Comparison of ENCODE assay signal across 1 mouse cellular context in genomic region chr12:85202191-85202590, GRCm38 (mm10).
TF ChIP-seq lines count a peak whose summit lies in the region.

No protein-coding gene starts in this region.

TF ChIP-seq in myocyte, 11 proteins besides CTCF, POLR2A, EP300 and RAD21:
- TF ChIP-seq CEBPB (IDR thresholded peaks at IDR 0.05; ENCODE audit: insufficient read depth, poor library complexity, severe bottlenecking), result no peak
- TF ChIP-seq TCF12 (IDR thresholded peaks at IDR 0.05; ENCODE audit: insufficient read depth, poor library complexity, severe bottlenecking), result no peak
- TF ChIP-seq SRF (IDR thresholded peaks at IDR 0.05; ENCODE audit: control insufficient read depth, insufficient read length, low read depth), result no peak
- no peak for TF ChIP-seq MYOD1 (IDR thresholded peaks at IDR 0.05; ENCODE audit: control insufficient read depth in 1 of 3, insufficient read length in 2 of 3, low read depth in 2 of 3)
- TF ChIP-seq TCF3 (IDR thresholded peaks at IDR 0.05; ENCODE audit: insufficient read length, low read depth), result no peak
- TF ChIP-seq POLR2AphosphoS2 (IDR thresholded peaks at IDR 0.05; ENCODE audit: insufficient read length, low read depth), result no peak
- no peak for TF ChIP-seq REST (IDR thresholded peaks at IDR 0.05; ENCODE audit: insufficient read depth, insufficient read length)
- no peak for TF ChIP-seq MAX (IDR thresholded peaks at IDR 0.05; ENCODE audit: low read depth)
- TF ChIP-seq MYOG (IDR thresholded peaks at IDR 0.05; ENCODE audit: control insufficient read depth in 1 of 3, insufficient read depth in 1 of 3, insufficient read length in 2 of 3, low read depth in 2 of 3), result no peak
- no peak for TF ChIP-seq USF1 (IDR thresholded peaks at IDR 0.05; ENCODE audit: low read depth)
